Mouse (Mus musculus) telencephalon, adult 2 months (tissue): ENCODE measurements around the gene Timm29.

Experiments used
- DNase-seq: peaks from one replicate; pipeline ENCODE4 v3.0.0-alpha.2; 2011; ENCODE audit warnings: low read depth, low spot score

The Timm29 gene

DNA sequence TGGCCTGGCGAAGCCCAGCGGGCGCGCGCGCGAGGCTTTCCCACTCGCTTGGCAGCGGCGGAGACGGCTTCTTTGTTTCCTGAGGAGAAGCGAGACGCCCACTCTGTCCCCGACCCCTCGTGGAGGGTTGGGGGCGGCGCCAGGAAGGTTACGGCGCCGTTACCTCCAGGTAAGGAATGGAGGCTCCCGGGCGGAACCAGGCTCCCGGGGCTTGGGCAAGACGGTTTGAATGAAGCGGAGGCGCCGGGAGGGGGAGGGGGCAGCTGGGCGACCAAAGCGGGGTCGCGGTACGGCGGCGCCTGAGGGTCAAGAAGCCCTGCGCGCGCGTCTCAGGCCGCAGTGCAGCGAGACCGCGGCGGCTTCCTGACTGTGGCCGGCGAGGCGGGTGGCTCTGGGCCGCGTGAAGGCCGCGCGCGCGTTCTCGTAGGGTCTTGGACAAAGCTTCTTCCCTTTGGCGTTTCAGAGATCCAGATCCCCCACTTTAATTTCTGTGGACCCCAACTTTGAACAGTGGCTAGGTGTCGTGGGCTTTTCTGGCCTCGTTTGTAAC is 23.8 kb downstream of the Timm29 start:
- DNase-seq = no peak

- no peak for DNase-seq
These were observed 24.5 kb downstream of the Timm29 start for GRCm38 (mm10) chr9:21617066-21617465.

- no peak for DNase-seq
These were observed 27.7 kb downstream of the Timm29 start for GRCm38 (mm10) chr9:21620229-21620628.

DNA sequence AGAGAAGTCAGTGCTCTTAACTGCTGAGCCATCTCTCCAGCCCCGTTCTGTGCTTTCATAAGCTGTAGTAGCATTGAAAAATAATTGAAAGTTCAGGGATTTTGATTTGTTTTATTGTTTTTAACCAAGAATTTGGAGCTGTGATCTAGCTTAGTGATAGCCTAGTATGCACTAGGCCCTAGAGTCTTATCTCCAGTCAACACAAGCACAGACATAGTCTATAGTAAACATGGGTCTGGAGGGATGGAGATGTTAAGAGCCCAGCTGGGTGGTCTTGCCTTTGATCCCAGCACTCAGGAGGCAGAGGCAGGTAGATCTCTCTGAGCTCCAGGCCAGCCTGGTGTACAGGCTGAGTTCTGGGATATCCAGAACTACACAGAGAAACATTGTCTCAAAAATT is 30.2 kb downstream of the Timm29 start:
- DNase-seq = no peak

GRCm38 (mm10) chr9:21625342-21626339 is 33.1 kb downstream of the Timm29 start:
- DNase-seq = no peak

DNA sequence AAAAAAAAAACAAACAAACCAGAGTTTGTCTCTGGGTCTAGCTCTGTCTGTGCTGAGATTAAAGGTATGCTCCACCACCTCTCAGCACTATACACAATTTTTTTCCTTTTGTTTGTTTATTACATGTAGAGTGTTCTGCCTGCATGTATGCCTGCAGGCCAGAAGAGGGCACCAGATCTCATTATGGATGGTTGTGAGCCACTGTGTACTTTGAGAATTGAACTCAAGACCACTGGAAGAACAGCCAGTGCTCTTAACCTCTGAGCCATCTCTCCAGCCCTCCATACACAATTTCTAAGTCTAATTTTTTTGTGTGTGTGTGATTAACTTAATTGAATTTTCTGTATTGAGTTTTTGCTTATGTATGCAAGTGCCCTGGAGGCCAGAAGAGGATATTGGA is 34.0 kb downstream of the Timm29 start:
- no peak for DNase-seq

DNA sequence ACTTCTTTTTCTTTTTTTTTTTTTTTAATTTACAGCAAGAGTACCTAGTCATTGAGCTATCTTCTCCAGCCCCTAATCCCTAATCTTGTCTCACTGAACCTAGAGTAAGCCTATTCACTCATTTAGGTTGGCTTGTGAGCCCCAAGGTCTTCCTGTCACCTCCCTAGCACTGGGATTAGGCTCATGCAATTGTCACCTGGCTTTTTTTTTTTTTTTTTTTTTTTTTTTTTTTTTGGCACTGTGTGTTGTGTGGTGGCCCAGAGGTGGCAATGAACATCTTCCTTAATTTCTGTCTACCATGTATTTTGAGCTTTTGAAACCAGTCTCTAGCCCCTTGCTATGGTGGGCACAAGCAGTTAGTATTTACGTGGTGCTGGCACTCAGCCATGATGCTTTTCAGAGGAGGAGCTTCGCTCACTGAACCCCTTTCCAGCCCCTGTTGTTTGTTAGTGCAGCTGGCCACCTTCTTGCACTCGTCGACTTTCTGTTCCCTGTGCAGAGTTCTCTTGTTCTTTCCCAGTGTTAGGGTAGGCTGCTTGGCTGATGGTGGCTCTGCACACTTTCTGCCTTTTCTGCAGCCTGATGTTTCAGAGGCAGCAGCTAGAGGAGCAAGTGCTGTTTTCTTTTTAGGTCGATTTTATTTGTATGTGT is 34.7 kb downstream of the Timm29 start:
- no peak for DNase-seq

DNA sequence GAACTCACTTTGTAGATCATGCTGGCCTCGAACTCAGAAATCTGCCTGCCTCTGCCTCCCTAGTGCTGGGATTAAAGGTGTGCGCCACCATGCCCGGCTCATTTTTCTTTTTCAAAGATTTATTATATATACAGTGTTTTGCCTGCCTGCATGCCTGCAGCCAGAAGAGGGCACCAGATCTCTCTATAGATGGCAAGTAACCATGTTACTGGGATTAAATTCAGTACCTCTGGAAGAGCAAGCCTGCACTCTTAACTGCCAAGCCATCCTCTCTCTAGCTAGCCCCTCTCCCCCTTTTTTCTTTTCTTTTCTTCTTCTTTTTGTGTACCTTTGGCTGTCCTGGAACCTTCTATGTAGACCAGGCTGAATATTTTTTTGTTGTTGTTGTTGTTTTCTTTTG is 38.2 kb downstream of the Timm29 start:
- no peak for DNase-seq

GRCm38 (mm10) chr9:21633106-21633505 is 40.6 kb downstream of the Timm29 start:
- no peak for DNase-seq

GRCm38 (mm10) chr9:21635639-21636038 is 43.1 kb downstream of the Timm29 start:
- DNase-seq = no peak

- no peak for DNase-seq
These were observed 46.5 kb downstream of the Timm29 start for GRCm38 (mm10) chr9:21639031-21639430.
